Mouse (Mus musculus): ENCODE measurements around the gene Sco1.
A peak's percentile ranks its signal among the peaks of the same experiment; 100 is the strongest.

The Sco1 gene

GRCm38 (mm10) chr11:67043007-67043406, 9.5 kb upstream of the Sco1 start:
- no peak for DNase-seq (ENCODE audit: low read depth, low spot score)

- no peak for DNase-seq (ENCODE audit: low read depth, low spot score)
Measured at GRCm38 (mm10) chr11:67044959-67045358, 7.5 kb upstream of the Sco1 start.

- no peak for DNase-seq (ENCODE audit: low read depth, low spot score)
Measured at GRCm38 (mm10) chr11:67047199-67047598, 5.3 kb upstream of the Sco1 start.

DNA sequence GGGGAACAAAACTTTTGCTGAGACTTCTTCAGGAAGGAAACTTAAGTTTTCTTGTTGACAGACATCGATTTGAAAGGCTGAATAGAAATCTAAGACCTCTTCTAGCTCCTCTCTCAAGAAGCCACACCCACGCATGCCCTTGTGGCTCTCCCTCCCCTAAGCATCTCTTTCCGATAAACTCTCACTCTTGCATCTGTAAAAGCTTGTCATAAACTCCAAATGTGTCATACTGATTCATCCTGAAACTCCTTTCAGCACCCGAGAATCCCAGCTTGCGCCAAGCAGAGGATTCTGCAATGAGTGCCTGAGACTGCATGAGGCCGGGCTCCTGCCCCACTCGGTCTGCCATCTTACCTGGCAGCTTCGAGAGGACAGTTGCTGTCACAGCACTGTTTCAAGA, 4.0 kb upstream of the Sco1 start:
- DNase-seq (ENCODE audit: low read depth, low spot score): no peak

DNA sequence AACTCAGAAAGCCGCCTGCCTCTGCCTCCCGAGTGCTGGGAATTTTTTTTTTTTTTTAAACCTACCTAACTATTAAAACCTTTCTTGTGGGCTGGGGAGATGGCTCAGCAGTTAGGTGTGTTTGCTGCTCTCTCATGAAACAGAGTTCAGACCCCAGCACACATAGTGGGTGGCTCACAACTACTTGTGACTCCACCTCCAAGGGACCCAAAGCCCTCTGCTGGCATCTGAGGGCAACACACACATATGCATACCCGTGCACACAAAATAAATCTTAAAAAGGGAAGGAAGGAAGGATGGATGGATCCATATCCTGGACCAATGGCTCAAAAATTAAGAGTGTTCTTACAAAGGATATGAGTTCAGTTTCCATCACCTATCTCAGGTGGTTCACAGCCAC, 3.2 kb upstream of the Sco1 start:
- DNase-seq (ENCODE audit: low read depth, low spot score): no peak

GRCm38 (mm10) chr11:67051676-67052320, 672 bp upstream of the Sco1 start:
- no peak for DNase-seq (ENCODE audit: low read depth, low spot score)

DNA sequence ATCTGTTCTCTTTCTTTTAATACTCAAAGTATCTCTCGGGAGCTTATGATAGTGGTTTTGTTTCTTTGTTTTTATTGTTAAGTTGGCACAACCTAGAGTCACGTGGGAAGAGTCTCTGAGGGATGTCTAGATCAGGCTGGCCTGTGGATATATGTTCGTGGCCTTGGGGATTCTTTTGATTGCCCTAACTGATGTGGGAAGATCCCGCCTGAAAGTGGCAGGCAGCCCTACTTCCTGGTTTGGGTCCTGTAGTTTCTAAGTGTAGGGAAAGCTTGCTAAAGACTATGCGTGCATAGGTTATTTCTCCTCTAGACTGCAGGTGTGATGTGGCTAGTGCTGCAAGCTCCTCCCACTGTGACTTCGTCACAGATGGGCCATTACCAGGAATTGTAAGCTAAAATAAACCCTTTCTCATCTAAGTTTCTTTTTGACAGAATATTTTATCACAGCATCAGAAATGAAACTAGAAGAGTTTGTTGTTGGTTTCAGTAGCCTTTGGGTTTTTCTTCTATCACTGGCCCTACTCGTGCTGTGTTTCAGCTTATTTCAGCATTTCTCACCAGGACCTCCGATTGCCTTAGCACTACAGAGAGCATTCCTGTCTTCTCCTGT, 2.4 kb downstream of the Sco1 start:
- no peak for DNase-seq (ENCODE audit: low read depth, low spot score)

- no peak for DNase-seq (ENCODE audit: low read depth, low spot score)
Measured at GRCm38 (mm10) chr11:67061311-67061710, 8.8 kb downstream of the Sco1 start.

DNA sequence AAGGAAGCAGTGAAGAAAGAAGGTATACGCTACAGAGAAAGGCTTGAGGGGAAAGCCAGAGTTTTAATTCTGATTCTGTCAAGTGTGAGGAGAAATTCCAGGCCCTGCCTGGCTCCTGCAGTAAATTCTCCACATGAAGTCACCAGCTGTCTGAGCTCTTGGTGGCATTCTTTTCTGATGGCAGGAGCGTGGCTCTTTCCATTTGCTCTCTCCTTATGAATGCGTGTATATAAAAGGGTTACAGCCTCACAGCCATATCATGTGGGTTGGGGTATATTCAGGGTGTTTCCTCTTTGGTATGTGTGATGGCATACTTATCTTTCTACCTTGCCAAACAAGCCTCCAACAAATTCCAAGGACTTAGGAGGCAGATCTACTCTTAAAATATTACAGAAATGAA, 10.3 kb downstream of the Sco1 start:
- no peak for DNase-seq (ENCODE audit: low read depth, low spot score)

GRCm38 (mm10) chr11:67067741-67068140, 15.3 kb downstream of the Sco1 start:
- DNase-seq (ENCODE audit: low read depth, low spot score): no peak

DNA sequence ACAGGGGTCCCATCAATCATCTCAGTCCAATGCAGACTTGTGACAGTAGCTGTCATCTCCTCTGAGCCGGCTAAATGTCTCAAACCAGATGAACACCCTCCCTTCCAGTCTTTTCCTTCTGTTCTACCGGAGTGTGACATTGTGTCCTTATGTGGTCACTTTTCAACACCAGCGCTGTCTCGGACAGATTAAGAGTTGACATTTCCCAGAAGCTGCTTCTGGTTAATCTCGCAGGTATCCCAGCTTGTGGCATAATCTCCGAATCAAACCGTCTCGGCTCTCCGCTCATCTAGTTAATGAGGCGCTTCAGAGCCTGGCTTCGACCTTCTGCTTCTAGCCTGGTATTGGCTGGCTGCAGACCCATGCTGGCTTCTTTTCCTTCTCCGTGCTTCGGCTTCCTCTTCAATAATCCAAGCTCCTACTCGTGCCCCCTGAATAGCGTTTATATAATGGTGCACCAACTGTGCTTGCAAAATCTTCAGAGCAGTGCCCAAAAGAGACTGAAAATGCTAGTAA, 20.2 kb downstream of the Sco1 start:
- no peak for DNase-seq (ENCODE audit: low read depth, low spot score)

GRCm38 (mm10) chr11:67075036-67075435, 22.6 kb downstream of the Sco1 start:
- DNase-seq (ENCODE audit: low read depth, low spot score): no peak

DNA sequence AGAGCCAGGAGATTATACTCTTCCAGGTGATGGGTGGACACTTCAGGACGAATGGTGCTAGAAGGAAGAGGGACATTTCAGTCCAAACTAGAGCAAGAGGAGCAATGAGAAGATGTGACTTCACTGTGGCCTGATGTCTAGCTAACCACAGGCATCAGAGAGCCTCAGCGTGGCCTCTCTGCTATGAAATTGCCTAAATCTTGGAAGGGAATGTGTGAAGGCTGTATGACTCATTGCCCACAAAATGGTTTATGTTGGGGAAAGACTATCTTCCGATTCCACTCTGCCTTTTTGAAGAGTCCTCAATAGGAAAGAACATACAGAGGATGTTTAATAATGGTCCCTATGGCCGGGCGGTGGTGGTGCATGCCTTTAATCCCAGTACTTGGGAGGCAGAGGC, 24.3 kb downstream of the Sco1 start:
- DNase-seq (ENCODE audit: low read depth, low spot score): no peak

DNA sequence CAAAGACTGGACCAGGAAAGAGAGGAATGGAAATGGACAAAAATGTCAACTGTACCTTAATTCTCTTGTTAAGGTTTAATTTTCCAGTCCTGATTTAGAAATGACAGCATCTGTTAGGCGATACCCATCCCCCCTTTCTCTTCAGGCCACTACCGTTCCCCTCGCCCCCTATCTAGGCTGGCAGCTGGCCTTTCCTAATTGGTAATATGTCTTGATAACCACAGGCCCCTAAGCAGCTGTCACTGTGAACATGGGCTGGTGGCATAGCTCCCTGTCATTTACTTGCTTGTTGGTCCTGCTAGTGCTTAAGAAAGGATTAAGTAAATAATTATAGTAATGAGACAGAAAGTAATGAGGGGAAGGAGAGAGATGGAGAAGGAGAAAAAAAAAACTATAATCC, 25.0 kb downstream of the Sco1 start:
- no peak for DNase-seq (ENCODE audit: low read depth, low spot score)

- no peak for DNase-seq (ENCODE audit: low read depth, low spot score)
Measured at GRCm38 (mm10) chr11:67078000-67078399, 25.5 kb downstream of the Sco1 start, which contains the start of gene Myh3. Myh3 (plus strand) TSS chr11:67078300.

DNA sequence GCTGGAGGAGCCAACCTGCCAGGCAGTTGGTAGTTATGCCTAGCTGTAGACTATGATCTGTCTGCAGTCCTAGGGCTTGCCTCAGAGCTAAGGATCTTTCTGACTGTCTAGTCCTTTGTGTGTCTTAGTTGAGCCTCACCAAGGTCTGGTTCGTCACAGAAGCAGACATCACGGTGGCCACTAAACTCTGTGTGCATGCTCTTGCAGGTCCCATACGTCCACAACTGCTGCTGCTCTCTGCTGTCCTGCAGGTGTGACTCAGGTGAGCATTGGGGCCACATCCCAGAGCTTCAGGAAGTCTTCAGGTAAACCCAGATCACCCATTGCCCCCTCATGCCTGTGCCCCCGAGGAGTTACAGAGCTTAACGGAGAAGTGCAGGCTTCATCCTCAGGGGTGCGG, 26.4 kb downstream of the Sco1 start:
- no peak for DNase-seq (ENCODE audit: low read depth, low spot score)

DNA sequence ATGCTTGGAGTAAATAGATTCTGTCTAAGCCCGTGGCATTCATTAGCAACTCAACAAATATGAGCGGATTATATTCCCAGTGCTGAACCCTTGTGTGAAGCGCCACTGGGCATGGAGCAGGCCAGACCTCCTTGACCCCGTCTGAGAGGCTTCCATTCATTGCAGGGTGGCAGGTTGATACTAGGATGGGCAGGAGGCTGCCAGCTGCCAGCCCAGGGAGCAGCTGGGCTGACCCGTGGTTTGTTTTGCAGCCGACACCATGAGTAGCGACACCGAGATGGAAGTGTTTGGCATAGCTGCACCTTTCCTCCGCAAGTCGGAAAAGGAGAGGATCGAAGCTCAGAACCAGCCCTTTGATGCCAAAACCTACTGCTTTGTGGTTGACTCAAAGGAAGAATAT, 27.3 kb downstream of the Sco1 start:
- no peak for DNase-seq (ENCODE audit: low read depth, low spot score)

GRCm38 (mm10) chr11:67080168-67080567, 27.7 kb downstream of the Sco1 start:
- peak; percentile 64 for DNase-seq (ENCODE audit: low read depth, low spot score)

GRCm38 (mm10) chr11:67081125-67081649, 28.7 kb downstream of the Sco1 start:
- DNase-seq (ENCODE audit: low read depth, low spot score): peak; percentile 66

DNA sequence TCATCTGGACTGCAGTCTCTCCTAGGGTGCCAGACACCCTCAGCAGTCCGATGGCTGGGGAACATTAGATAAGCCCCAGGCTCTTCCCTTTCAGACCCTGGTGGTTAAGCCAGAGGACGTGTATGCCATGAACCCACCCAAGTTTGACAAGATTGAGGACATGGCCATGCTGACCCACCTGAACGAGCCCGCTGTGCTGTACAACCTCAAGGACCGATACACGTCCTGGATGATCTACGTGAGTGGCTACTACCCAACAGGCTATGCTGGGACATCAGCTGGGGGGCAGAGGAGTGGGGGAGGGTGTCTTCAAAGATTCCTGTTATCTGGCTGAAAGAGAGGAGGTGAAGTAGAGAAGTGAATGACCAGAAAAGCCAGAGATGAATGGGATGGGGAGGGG, 29.7 kb downstream of the Sco1 start:
- DNase-seq (ENCODE audit: low read depth, low spot score): no peak

GRCm38 (mm10) chr11:67082793-67083192, 30.3 kb downstream of the Sco1 start:
- no peak for DNase-seq (ENCODE audit: low read depth, low spot score)

DNA sequence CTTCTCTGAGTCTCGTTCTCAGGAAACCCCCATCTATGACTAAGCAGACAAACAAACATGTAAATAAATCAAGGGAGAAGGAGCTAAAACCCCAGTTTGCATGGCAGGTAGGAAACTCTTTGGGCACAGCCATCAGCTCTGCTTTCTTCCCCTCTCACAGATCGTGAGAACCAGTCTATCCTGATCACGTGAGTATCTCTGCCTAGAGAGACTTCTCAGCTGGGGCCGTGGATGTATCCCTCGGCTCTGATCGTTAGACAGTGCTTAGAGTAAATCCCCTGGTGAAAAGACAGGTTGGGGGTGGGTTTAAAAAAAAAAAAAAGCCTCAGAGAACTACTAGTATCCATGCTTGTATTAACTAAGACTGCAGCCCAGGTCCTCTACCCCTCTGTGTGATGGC, 30.8 kb downstream of the Sco1 start:
- no peak for DNase-seq (ENCODE audit: low read depth, low spot score)

- no peak for DNase-seq (ENCODE audit: low read depth, low spot score)
Measured at GRCm38 (mm10) chr11:67083712-67084340, 31.4 kb downstream of the Sco1 start.

Measured in forelimb bud, embryonic 11.5 days (tissue).